Mouse (Mus musculus): ENCODE data around the gene Wipf2. TPM values are rescaled to one million over a fixed set of nuclear protein-coding genes. Genes with fewer than 3 reads are reported as not detected.

The Wipf2 gene
- polyA plus RNA-seq, 1 experiment from 2014 or later: 18.1 TPM

Other genes starting within 250 kb of the Wipf2 start
- 0.68 TPM in 1 of 3 replicates, not detected in the others for gene Gm12355, start 238.0 kb upstream of the Wipf2 start, polyA plus RNA-seq (2018)
- gene Gsdma3, start 237.3 kb upstream of the Wipf2 start, polyA plus RNA-seq (2018): not detected in 3 replicates
- not detected in 3 replicates for gene Gsdma2, start 216.9 kb upstream of the Wipf2 start, polyA plus RNA-seq (2018)
- gene Gsdma, start 199.3 kb upstream of the Wipf2 start, polyA plus RNA-seq (2018): not detected in 3 replicates
- 53.4 to 97.2 TPM (median 55.5 TPM) in 3 replicates for gene Psmd3, start 181.1 kb upstream of the Wipf2 start, polyA plus RNA-seq (2018)
- gene Csf3, start 162.4 kb upstream of the Wipf2 start, polyA plus RNA-seq (2018): not detected in 3 replicates
- 19.2 to 19.9 TPM (median 19.6 TPM) in 3 replicates for gene Med24, start 134.2 kb upstream of the Wipf2 start, polyA plus RNA-seq (2018)
- 8.2 to 12.1 TPM (median 9.8 TPM) in 3 replicates for gene Thra, start 123.0 kb upstream of the Wipf2 start, polyA plus RNA-seq (2018)
- 3.0 to 7.6 TPM (median 4.9 TPM) in 3 replicates for gene Nr1d1, start 88.3 kb upstream of the Wipf2 start, polyA plus RNA-seq (2018)
- 40.0 to 80.9 TPM (median 44.0 TPM) in 3 replicates for gene Msl1, start 68.1 kb upstream of the Wipf2 start, polyA plus RNA-seq (2018)
- gene Casc3, start 58.7 kb upstream of the Wipf2 start, polyA plus RNA-seq (2018): 21.2 to 29.9 TPM (median 22.1 TPM) in 3 replicates
- gene Rapgefl1, start 26.9 kb upstream of the Wipf2 start, polyA plus RNA-seq (2018): 0.23 to 0.34 TPM (median 0.31 TPM) in 3 replicates
- gene Cdc6, start 44.2 kb downstream of the Wipf2 start, polyA plus RNA-seq (2018): 0.70 to 13.4 TPM (median 2.2 TPM) in 3 replicates
- 13.3 to 17.5 TPM (median 13.4 TPM) in 3 replicates for gene Rara, start 64.2 kb downstream of the Wipf2 start, polyA plus RNA-seq (2018)
- gene Gjd3, start 119.4 kb downstream of the Wipf2 start, polyA plus RNA-seq (2018): not detected in 3 replicates
- 5.8 to 44.5 TPM (median 27.0 TPM) in 3 replicates for gene Top2a, start 160.6 kb downstream of the Wipf2 start, polyA plus RNA-seq (2018)
- 50.8 to 246 TPM (median 226 TPM) in 3 replicates for gene Igfbp4, start 177.6 kb downstream of the Wipf2 start, polyA plus RNA-seq (2018)
- gene Tns4, start 225.7 kb downstream of the Wipf2 start, polyA plus RNA-seq (2018): 0.88 to 2.5 TPM (median 0.97 TPM) in 3 replicates

All from macrophage (primary cell).